Mouse (Mus musculus) right cerebral cortex, adult 2 months (tissue): ENCODE measurements around the gene Os9.
A peak's percentile ranks its signal among the peaks of the same experiment; 100 is the strongest.
"Not testable (repeated sequence)": the region's sequence is repeated elsewhere in the genome, so short reads cannot be mapped to it uniquely, and the experiment has no call there.

Experiments
- DNase-seq, 2 experiments: peaks; one replicate each; pipeline ENCODE4 v3.0.0; 2021 to 2022; ENCODE audit warnings: low spot score in 2 of 2

The Os9 gene

GRCm38 (mm10) chr10:127145303-127145702 is 24.4 kb upstream of the Os9 start:
- no peak for DNase-seq

- DNase-seq, result no peak
These were observed 23.6 kb upstream of the Os9 start for GRCm38 (mm10) chr10:127144536-127144935.

GRCm38 (mm10) chr10:127143228-127143627 is 22.3 kb upstream of the Os9 start:
- no peak for DNase-seq

GRCm38 (mm10) chr10:127141500-127141899 is 20.6 kb upstream of the Os9 start:
- no peak for DNase-seq

- DNase-seq, result no peak
These were observed 20.0 kb upstream of the Os9 start for GRCm38 (mm10) chr10:127140971-127141370.

- DNase-seq, result no peak
These were observed 17.6 kb upstream of the Os9 start for GRCm38 (mm10) chr10:127138328-127139141.

- no peak for DNase-seq
These were observed 17.0 kb upstream of the Os9 start for GRCm38 (mm10) chr10:127137896-127138295.

GRCm38 (mm10) chr10:127136510-127136909 is 15.6 kb upstream of the Os9 start:
- no peak for DNase-seq

- DNase-seq, result no peak
These were observed 14.3 kb upstream of the Os9 start for GRCm38 (mm10) chr10:127135118-127135836.

GRCm38 (mm10) chr10:127134394-127135035 is 13.6 kb upstream of the Os9 start:
- not testable (repeated sequence) for DNase-seq

- no peak for DNase-seq
These were observed 11.5 kb upstream of the Os9 start for GRCm38 (mm10) chr10:127132469-127132868.

GRCm38 (mm10) chr10:127129431-127129830 is 8.5 kb upstream of the Os9 start:
- DNase-seq, result no peak

- no peak for DNase-seq
These were observed 6.9 kb upstream of the Os9 start for GRCm38 (mm10) chr10:127127711-127128279.

GRCm38 (mm10) chr10:127126579-127126978 is 5.6 kb upstream of the Os9 start:
- no peak for DNase-seq

- peak in 1 of 2 experiments; percentile 39 for DNase-seq
These were observed 4.5 kb upstream of the Os9 start for GRCm38 (mm10) chr10:127125210-127126001.

GRCm38 (mm10) chr10:127123436-127123805 is 2.5 kb upstream of the Os9 start:
- peak; percentile 91 to 92 for DNase-seq

- peak; percentile 59 to 69 for DNase-seq
These were observed 2.0 kb upstream of the Os9 start for GRCm38 (mm10) chr10:127122784-127123435.

GRCm38 (mm10) chr10:127122018-127122417 is 1.1 kb upstream of the Os9 start:
- no peak for DNase-seq

- DNase-seq, result peak in 1 of 2 experiments; percentile 30
These were observed 448 bp downstream of the Os9 start for GRCm38 (mm10) chr10:127120301-127121065.

GRCm38 (mm10) chr10:127119229-127119628 is 1.7 kb downstream of the Os9 start:
- DNase-seq, result no peak
